Mouse (Mus musculus): ENCODE measurements at regions not wholly inside any gene's neighbourhood (a gene's known extent, or its start where the extent isn't known, plus 50 kb on each side); places are given as distances from the start of the nearest gene placed in this dataset.

DNA sequence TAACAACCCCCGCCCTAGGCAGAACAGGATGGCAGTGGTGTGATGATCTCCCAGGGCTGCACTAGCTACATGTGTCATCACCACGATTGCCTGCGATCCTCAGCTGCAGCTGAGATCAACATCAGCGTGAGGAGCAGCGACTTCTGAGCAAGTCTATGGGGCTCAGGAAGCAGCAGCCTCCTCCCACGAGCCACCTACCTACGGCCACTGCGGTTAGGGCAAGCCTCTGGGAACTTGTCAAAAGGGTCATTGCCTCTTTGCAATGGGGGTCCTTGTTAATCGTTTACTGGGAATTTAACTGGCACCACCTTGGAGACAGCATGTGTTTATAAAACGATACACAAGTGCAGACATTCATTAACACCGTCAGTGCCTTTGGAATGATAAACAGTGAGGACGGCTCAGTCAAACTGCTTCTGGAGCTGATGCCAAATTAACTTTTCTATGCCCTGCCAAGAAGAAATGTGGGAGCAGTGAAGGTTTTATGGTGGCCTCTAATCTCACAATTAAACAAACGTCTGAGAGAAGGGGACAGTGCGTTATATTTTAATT lies 118.8 kb upstream of the Cxcl12 start:
- TF ChIP-seq CTCF (conservative IDR thresholded peaks at IDR 0.05; ENCODE audit: low read length) (no peak), NANOG (IDR thresholded peaks at IDR 0.05; ENCODE audit: borderline replicate concordance, low read length) (no peak)

Data from E14TG2a.4 (cell line).